In genomic region chr10:83644865-83645715, GRCm38 (mm10) we compare ENCODE assay signal across 8 mouse cellular contexts. TPM values are rescaled to one million over a fixed set of nuclear protein-coding genes. Genes with fewer than 3 reads are reported as not detected.
DNase-seq lines count a peak whose midpoint lies in the region; ATAC-seq lines count a peak whose summit lies in the region.

No protein-coding gene starts in this region.

- H3K4me2 ChIP-seq in hindbrain, embryonic 15.5 days: peak overlapping the region; percentile 32

- peak overlapping the region; percentile 49; the same call in 1 of the 2 replicates for H3K27ac ChIP-seq in forebrain, embryonic 10.5 days
- peak overlapping the region; percentile 65 for H3K27ac ChIP-seq in hindbrain, embryonic 15.5 days (replicated peaks)

- no peak for ATAC-seq in hindbrain, embryonic 15.5 days (ENCODE audit: low FRiP score, low read depth)
- ATAC-seq in megakaryocyte, adult 5-6 weeks (ENCODE audit: poor library complexity, severe bottlenecking): peak; percentile 31; the same call in 1 of the 2 replicates

- WGBS in forebrain, embryonic 10.5 days: 75% methylated on average over 16 of the region's 16 CpGs
- 48% methylated on average over 16 of the region's 16 CpGs for WGBS in hindbrain, embryonic 15.5 days

- H3K9ac ChIP-seq in hindbrain, embryonic 15.5 days: no peak overlapping the region

- no peaks in the 10 kb centered on the region for H3K9me3 ChIP-seq in forebrain, embryonic 10.5 days
- H3K9me3 ChIP-seq in hindbrain, embryonic 15.5 days: no peaks in the 10 kb centered on the region

- DNase-seq in cerebellum, adult 18-20 months: peak; percentile 46 to 52
- no peak for DNase-seq in cerebellum, postnatal 4 days (ENCODE audit: low spot score in 2 of 2)
- DNase-seq in Muller cell, postnatal 12 days (ENCODE audit: inconsistent ontology term): peak; percentile 66
- no peak for DNase-seq in forebrain, embryonic 10.5 days (ENCODE audit: extremely low spot score, low spot score)
- DNase-seq in thymus, postnatal 25 days: no peak
- no peak for DNase-seq in right cerebral cortex, postnatal 25 days

- no peaks in the 10 kb centered on the region for H3K27me3 ChIP-seq in forebrain, embryonic 10.5 days (ENCODE audit: poor library complexity, severe bottlenecking)
- no peaks in the 10 kb centered on the region for H3K27me3 ChIP-seq in hindbrain, embryonic 15.5 days

- H3K4me1 ChIP-seq in forebrain, embryonic 10.5 days: peaks cover 47% of the 10 kb centered on the region
- peaks cover 43% of the 10 kb centered on the region for H3K4me1 ChIP-seq in hindbrain, embryonic 15.5 days (replicated peaks)

- no peak overlapping the region for H3K4me3 ChIP-seq in forebrain, embryonic 10.5 days
- no peak overlapping the region for H3K4me3 ChIP-seq in hindbrain, embryonic 15.5 days

- no peaks in the 10 kb centered on the region for H3K36me3 ChIP-seq in forebrain, embryonic 10.5 days (replicated peaks)
- no peaks in the 10 kb centered on the region for H3K36me3 ChIP-seq in hindbrain, embryonic 15.5 days

RNA-seq across cellular contexts. Expression of gene Appl2, which starts 3.4 kb away (rescaled TPM):
- polyA plus RNA-seq in forebrain, embryonic 10.5 days (2016; fragmentation: Nextera tagmentation; extraction: Ambion mirVana): 32.1 TPM in 2 replicates
- 46.0 and 48.9 TPM in 2 replicates for polyA plus RNA-seq in hindbrain, embryonic 15.5 days (2015; fragmentation: Nextera tagmentation; extraction: Ambion mirVana)
- total RNA-seq in megakaryocyte, adult 5-6 weeks (2015): 11.7 and 13.7 TPM in 2 replicates
- 27.1 and 28.1 TPM in 2 replicates for total RNA-seq in megakaryocyte, adult 5-6 weeks (2017)

Comparison
In these comparisons a context has a peak if more than half of its experiments do, and no peak if none do; other contexts are left out.
1. DNase-seq: peak in cerebellum, adult 18-20 months (2 of 2) and Muller cell, postnatal 12 days (single experiment); none in cerebellum, postnatal 4 days (0 of 2), forebrain, embryonic 10.5 days (single experiment), thymus, postnatal 25 days (single experiment) and right cerebral cortex, postnatal 25 days (single experiment).